9 mouse cellular contexts compared by ENCODE assay signal in genomic region chr6:84225587-84225986, GRCm38 (mm10).
DNase-seq lines count a peak whose midpoint lies in the region; ATAC-seq lines count a peak whose summit lies in the region.
"Had no signal": no experiment of that assay in that cellular context is flagged by ENCODE, and none has a peak within 500 bp of the region (broad histone marks: within the 10 kb centered on the region; RNA-seq: fewer than 3 reads in every experiment).

No protein-coding gene starts in this region.

- no peak for ATAC-seq in kidney, embryonic 16.5 days (ENCODE audit: low FRiP score, low TSS enrichment)
- no peak for ATAC-seq in hindbrain, embryonic 14.5 days (ENCODE audit: low FRiP score)
- no peak for ATAC-seq in megakaryocyte, adult 5-6 weeks (ENCODE audit: poor library complexity, severe bottlenecking)

- H3K9me3 ChIP-seq in kidney, embryonic 16.5 days (ENCODE audit: low read length): no peaks in the 10 kb centered on the region
- H3K9me3 ChIP-seq in hindbrain, embryonic 14.5 days (ENCODE audit: control insufficient read depth, low read length): no peaks in the 10 kb centered on the region
- H3K9me3 ChIP-seq: megakaryocyte, embryonic 14.5 days had no signal

- no peaks in the 10 kb centered on the region for H3K4me1 ChIP-seq in kidney, embryonic 16.5 days (ENCODE audit: insufficient read depth, low read length)
- 0 out of 2 replicates have a peak, but pooled peaks cover 5% of the 10 kb centered on the region for H3K4me1 ChIP-seq in hindbrain, embryonic 14.5 days (replicated peaks; ENCODE audit: control insufficient read depth, insufficient read depth, low read length)
- H3K4me1 ChIP-seq: megakaryocyte, embryonic 14.5 days had no signal

- no peak overlapping the region for H3K27ac ChIP-seq in kidney, embryonic 16.5 days (ENCODE audit: low read length)
- H3K27ac ChIP-seq in hindbrain, embryonic 14.5 days: no peak overlapping the region

- DNase-seq in kidney, adult 9 months: peak; percentile 44
- DNase-seq in cerebellum, adult 8-10 months: peak; percentile 69
- peak; percentile 69 to 91 for DNase-seq in heart, adult 18-20 months
- DNase-seq in layer of hippocampus, adult 9-11 months: peak; percentile 76
- no peak for DNase-seq in urinary bladder, postnatal 4 days (ENCODE audit: low spot score in 2 of 2)
- DNase-seq in hindbrain, embryonic 14.5 days (ENCODE audit: low spot score): no peak

- no peaks in the 10 kb centered on the region for H3K36me3 ChIP-seq in kidney, embryonic 16.5 days (ENCODE audit: insufficient read depth, low read length)
- no peaks in the 10 kb centered on the region for H3K36me3 ChIP-seq in hindbrain, embryonic 14.5 days (replicated peaks; ENCODE audit: control insufficient read depth, insufficient read depth)

- H3K27me3 ChIP-seq in kidney, embryonic 16.5 days (ENCODE audit: insufficient read depth, low read length): no peaks in the 10 kb centered on the region
- H3K27me3 ChIP-seq in hindbrain, embryonic 14.5 days (ENCODE audit: control insufficient read depth, insufficient read depth, low read length): no peaks in the 10 kb centered on the region

- no peak overlapping the region for H3K9ac ChIP-seq in kidney, embryonic 16.5 days (replicated peaks; ENCODE audit: low read length)
- H3K9ac ChIP-seq in hindbrain, embryonic 14.5 days: no peak overlapping the region

- H3K4me3 ChIP-seq in kidney, embryonic 16.5 days (ENCODE audit: low read length): no peak overlapping the region
- no peak overlapping the region for H3K4me3 ChIP-seq in hindbrain, embryonic 14.5 days (replicated peaks; ENCODE audit: low read length)
- H3K4me3 ChIP-seq: megakaryocyte, embryonic 14.5 days had no signal

- H3K4me2 ChIP-seq in kidney, embryonic 16.5 days (replicated peaks; ENCODE audit: low read depth, low read length): no peak overlapping the region
- no peak overlapping the region for H3K4me2 ChIP-seq in hindbrain, embryonic 14.5 days (replicated peaks)

- WGBS in kidney, embryonic 16.5 days: 67% methylated on average over 6 of the region's 6 CpGs
- 85% methylated on average over 6 of the region's 6 CpGs for WGBS in hindbrain, embryonic 14.5 days

Comparison
In these comparisons a context has a peak if more than half of its experiments do, and no peak if none do; other contexts are left out.
1. DNase-seq: peak in kidney, adult 9 months (single experiment), cerebellum, adult 8-10 months (single experiment), heart, adult 18-20 months (2 of 2) and layer of hippocampus, adult 9-11 months (single experiment); none in urinary bladder, postnatal 4 days (0 of 2) and hindbrain, embryonic 14.5 days (single experiment).